Mouse (Mus musculus): Measurements from ENCODE around the gene Anks1b. TPM values are rescaled to one million over a fixed set of nuclear protein-coding genes. Genes with fewer than 3 reads are reported as not detected.

Anks1b gene
- total RNA-seq, 2 experiments from 2014 or later: 488 to 500 TPM

- no peak for DNase-seq (ENCODE audit: low spot score in 2 of 2)
Measured at GRCm38 (mm10) chr10:89946636-89947349, 73.5 kb downstream of the Anks1b start.

- no peak for DNase-seq (ENCODE audit: low spot score in 2 of 2)
Measured at GRCm38 (mm10) chr10:89974361-89974760, 101.1 kb downstream of the Anks1b start.

GRCm38 (mm10) chr10:89975431-89975841 lies 102.1 kb downstream of the Anks1b start:
- DNase-seq (ENCODE audit: low spot score in 2 of 2): peak in 1 of 2 experiments; percentile 12

- peak in 1 of 2 experiments; percentile 64 for DNase-seq (ENCODE audit: low spot score in 2 of 2)
Measured at GRCm38 (mm10) chr10:89976577-89976976, 103.3 kb downstream of the Anks1b start.

- no peak for DNase-seq (ENCODE audit: low spot score in 2 of 2)
Measured at GRCm38 (mm10) chr10:89994171-89994570, 120.9 kb downstream of the Anks1b start.

GRCm38 (mm10) chr10:89995621-89996428 lies 122.5 kb downstream of the Anks1b start:
- peak in 1 of 2 experiments; percentile 11 for DNase-seq (ENCODE audit: low spot score in 2 of 2)

GRCm38 (mm10) chr10:90003980-90004729 lies 130.8 kb downstream of the Anks1b start:
- no peak for DNase-seq (ENCODE audit: low spot score in 2 of 2)

GRCm38 (mm10) chr10:90004882-90005281 lies 131.6 kb downstream of the Anks1b start:
- DNase-seq (ENCODE audit: low spot score in 2 of 2): no peak

GRCm38 (mm10) chr10:90033037-90033436 lies 159.7 kb downstream of the Anks1b start:
- peak in 1 of 2 experiments; percentile 16 for DNase-seq (ENCODE audit: low spot score in 2 of 2)

GRCm38 (mm10) chr10:90043287-90043686 lies 170.0 kb downstream of the Anks1b start:
- DNase-seq (ENCODE audit: low spot score in 2 of 2): no peak

- DNase-seq (ENCODE audit: low spot score in 2 of 2): peak; percentile 11 to 38
Measured at GRCm38 (mm10) chr10:90043773-90044172, 170.5 kb downstream of the Anks1b start.

- DNase-seq (ENCODE audit: low spot score in 2 of 2): no peak
Measured at GRCm38 (mm10) chr10:90044229-90044628, 170.9 kb downstream of the Anks1b start.

- no peak for DNase-seq (ENCODE audit: low spot score in 2 of 2)
Measured at GRCm38 (mm10) chr10:90068651-90069050, 195.3 kb downstream of the Anks1b start.

GRCm38 (mm10) chr10:90077930-90078329 lies 204.6 kb downstream of the Anks1b start:
- DNase-seq (ENCODE audit: low spot score in 2 of 2): no peak

GRCm38 (mm10) chr10:90081151-90081550 lies 207.8 kb downstream of the Anks1b start:
- DNase-seq (ENCODE audit: low spot score in 2 of 2): no peak

GRCm38 (mm10) chr10:90081630-90082029 lies 208.3 kb downstream of the Anks1b start:
- peak in 1 of 2 experiments; percentile 73 for DNase-seq (ENCODE audit: low spot score in 2 of 2)

- DNase-seq (ENCODE audit: low spot score in 2 of 2): no peak
Measured at GRCm38 (mm10) chr10:90093877-90094276, 220.6 kb downstream of the Anks1b start.

GRCm38 (mm10) chr10:90112662-90113061 lies 239.4 kb downstream of the Anks1b start:
- DNase-seq (ENCODE audit: low spot score in 2 of 2): no peak

GRCm38 (mm10) chr10:90116867-90117266 lies 243.6 kb downstream of the Anks1b start:
- DNase-seq (ENCODE audit: low spot score in 2 of 2): no peak

GRCm38 (mm10) chr10:90117836-90118235 lies 244.5 kb downstream of the Anks1b start:
- DNase-seq (ENCODE audit: low spot score in 2 of 2): no peak

GRCm38 (mm10) chr10:90137538-90137937 lies 264.2 kb downstream of the Anks1b start:
- no peak for DNase-seq (ENCODE audit: low spot score in 2 of 2)

- no peak for DNase-seq (ENCODE audit: low spot score in 2 of 2)
Measured at GRCm38 (mm10) chr10:90140947-90141346, 267.6 kb downstream of the Anks1b start.
